10 mouse cellular contexts compared by ENCODE assay signal in genomic region chr14:27182059-27182458, GRCm38 (mm10).
DNase-seq lines count a peak whose midpoint lies in the region; ATAC-seq and TF ChIP-seq lines count a peak whose summit lies in the region.
"Had no signal": no experiment of that assay in that cellular context is flagged by ENCODE, and none has a peak within 500 bp of the region (broad histone marks: within the 10 kb centered on the region; RNA-seq: fewer than 3 reads in every experiment).

No protein-coding gene starts in this region.

- H3K36me3 ChIP-seq in liver, adult 2 months (ENCODE audit: control insufficient read depth, insufficient read depth, low read length) = no peaks in the 10 kb centered on the region
- no peaks in the 10 kb centered on the region for H3K36me3 ChIP-seq in liver, embryonic 11.5 days (ENCODE audit: control insufficient read depth, insufficient read depth, low read length)
- no peaks in the 10 kb centered on the region for H3K36me3 ChIP-seq in heart, embryonic 16.5 days (ENCODE audit: control insufficient read depth, insufficient read depth)
- no peaks in the 10 kb centered on the region for H3K36me3 ChIP-seq in stomach, embryonic 15.5 days
- H3K36me3 ChIP-seq: G1E had no signal

- H3K9me3 ChIP-seq in liver, embryonic 11.5 days (ENCODE audit: control insufficient read depth, low read length) = no peaks in the 10 kb centered on the region
- no peaks in the 10 kb centered on the region for H3K9me3 ChIP-seq in heart, embryonic 16.5 days (replicated peaks; ENCODE audit: control insufficient read depth, low read length)
- H3K9me3 ChIP-seq in stomach, embryonic 15.5 days = no peaks in the 10 kb centered on the region
- H3K9me3 ChIP-seq: G1E had no signal

- H3K9ac ChIP-seq in liver, adult 2 months (ENCODE audit: low read depth, low read length) = no peak overlapping the region
- H3K9ac ChIP-seq in liver, embryonic 11.5 days (ENCODE audit: low read depth, low read length) = no peak overlapping the region
- no peak overlapping the region for H3K9ac ChIP-seq in heart, embryonic 16.5 days (ENCODE audit: low read length)
- no peak overlapping the region for H3K9ac ChIP-seq in stomach, embryonic 15.5 days

- no peak for TF ChIP-seq CTCF in liver, adult 2 months (IDR thresholded peaks at IDR 0.05; ENCODE audit: low read depth, low read length)

- peaks cover 23% of the 10 kb centered on the region for H3K4me1 ChIP-seq in liver, adult 2 months (ENCODE audit: control insufficient read depth, insufficient read depth, low read length)
- H3K4me1 ChIP-seq in liver, embryonic 11.5 days (replicated peaks; ENCODE audit: control insufficient read depth, insufficient read depth, low read length) = 0 out of 2 replicates have a peak, but pooled peaks cover 4% of the 10 kb centered on the region
- peaks cover 28% of the 10 kb centered on the region for H3K4me1 ChIP-seq in heart, embryonic 16.5 days (ENCODE audit: control insufficient read depth, insufficient read depth, low read length)
- peaks cover 23% of the 10 kb centered on the region for H3K4me1 ChIP-seq in stomach, embryonic 15.5 days

- no peak overlapping the region for H3K4me2 ChIP-seq in liver, embryonic 11.5 days
- no peak overlapping the region for H3K4me2 ChIP-seq in heart, embryonic 16.5 days (ENCODE audit: low read depth, low read length)
- no peak overlapping the region for H3K4me2 ChIP-seq in stomach, embryonic 15.5 days

- ATAC-seq in liver, embryonic 11.5 days (replicated peaks; ENCODE audit: low FRiP score) = no peak
- ATAC-seq in heart, embryonic 16.5 days (replicated peaks; ENCODE audit: extremely low read depth, insufficient read depth, low FRiP score) = peak; percentile 47
- no peak for ATAC-seq in stomach, embryonic 15.5 days (ENCODE audit: insufficient read depth, low FRiP score, low read depth)
- ATAC-seq in erythroblast, adult 5-6 weeks (replicated peaks; ENCODE audit: low FRiP score, poor library complexity, severe bottlenecking) = no peak

- H3K4me3 ChIP-seq in liver, adult 2 months (ENCODE audit: insufficient read depth, low read depth, low read length) = no peak overlapping the region
- H3K4me3 ChIP-seq in liver, embryonic 11.5 days (ENCODE audit: low read depth, low read length) = no peak overlapping the region
- H3K4me3 ChIP-seq in heart, embryonic 16.5 days (ENCODE audit: low read length) = no peak overlapping the region
- H3K4me3 ChIP-seq in stomach, embryonic 15.5 days (replicated peaks) = no peak overlapping the region

- 10% methylated on average over 11 of the region's 11 CpGs for WGBS in liver, adult 2 months
- 51% methylated on average over 11 of the region's 11 CpGs for WGBS in liver, embryonic 11.5 days
- WGBS in heart, embryonic 16.5 days = 27% methylated on average over 11 of the region's 11 CpGs
- 36% methylated on average over 11 of the region's 11 CpGs for WGBS in stomach, embryonic 15.5 days

- TF ChIP-seq POLR2A in liver, adult 2 months (IDR thresholded peaks at IDR 0.05; ENCODE audit: extremely low read depth, insufficient read depth, low read length) = no peak

- no peaks in the 10 kb centered on the region for H3K79me2 ChIP-seq in liver, adult 2 months (ENCODE audit: control insufficient read depth, insufficient read depth, low read length)

- H3K27me3 ChIP-seq in liver, adult 2 months (ENCODE audit: control insufficient read depth, insufficient read depth, low read length) = no peaks in the 10 kb centered on the region
- no peaks in the 10 kb centered on the region for H3K27me3 ChIP-seq in liver, embryonic 11.5 days (replicated peaks; ENCODE audit: control insufficient read depth, insufficient read depth, low read length)
- no peaks in the 10 kb centered on the region for H3K27me3 ChIP-seq in heart, embryonic 16.5 days (ENCODE audit: control insufficient read depth, insufficient read depth, low read length)
- H3K27me3 ChIP-seq in stomach, embryonic 15.5 days (replicated peaks) = no peaks in the 10 kb centered on the region

- peak; percentile 61 for DNase-seq in liver, adult 2 months (ENCODE audit: extremely low read depth, low read depth, low spot score)
- no peak for DNase-seq in liver, embryonic 11.5 days (ENCODE audit: low spot score)
- peak; percentile 78 to 92 for DNase-seq in kidney, postnatal 25 days
- no peak for DNase-seq in right cerebral cortex, postnatal 25 days
- DNase-seq in urinary bladder, adult 18-20 months (ENCODE audit: low spot score in 2 of 2) = no peak
- DNase-seq: thymus, postnatal 4 days had no signal

- peak overlapping the region; percentile 57 for H3K27ac ChIP-seq in liver, adult 2 months (replicated peaks; ENCODE audit: insufficient read depth, low read depth, low read length)
- H3K27ac ChIP-seq in liver, embryonic 11.5 days (ENCODE audit: low read depth, low read length) = no peak overlapping the region
- peak overlapping the region; percentile 43 for H3K27ac ChIP-seq in heart, embryonic 16.5 days (ENCODE audit: low read length)
- peak overlapping the region; percentile 32 for H3K27ac ChIP-seq in stomach, embryonic 15.5 days

Comparison
In these comparisons a context has a peak if more than half of its experiments do, and no peak if none do; other contexts are left out.
1. DNase-seq: peak in liver, adult 2 months (single experiment) and kidney, postnatal 25 days (2 of 2); none in liver, embryonic 11.5 days (single experiment), right cerebral cortex, postnatal 25 days (single experiment) and urinary bladder, adult 18-20 months (0 of 2).